Mouse (Mus musculus) heart, postnatal 0 days (tissue): ENCODE measurements at regions not wholly inside any gene's neighbourhood (a gene's known extent, or its start where the extent isn't known, plus 50 kb on each side); places are given as distances from the start of the nearest gene placed in this dataset.

Experiments
- ATAC-seq: fragments of 200-750 bp; cut with Nextera tagmentation; 2 replicates; pipeline ENCODE4 v1.8.0; 2017; ENCODE audit warnings: low read depth, moderate number of reproducible peaks, moderate library complexity; ENCODE audit not compliant: insufficient read depth
- DNase-seq: peaks from one replicate; pipeline ENCODE4 v3.0.0-alpha.2; 2016; ENCODE audit warnings: low spot score
- H3K27ac ChIP-seq: fragments of 300-500 bp; sonication (generic); 2 replicates; pipeline ENCODE4 v1.5.1; 2014; ENCODE audit warnings: low read depth, mild to moderate bottlenecking
- H3K27me3 ChIP-seq: fragments of 300-500 bp; sonication (generic); 2 replicates; pipeline ENCODE4 v1.6.1; 2014; ENCODE audit warnings: low read length, mixed read lengths; ENCODE audit not compliant: control insufficient read depth, insufficient read depth
- H3K36me3 ChIP-seq: fragments of 300-500 bp; sonication (generic); replicated peaks from 2 replicates; pipeline ENCODE4 v1.6.1; 2014; ENCODE audit warnings: low read length, mixed read lengths; ENCODE audit not compliant: control insufficient read depth, insufficient read depth
- H3K4me1 ChIP-seq: fragments of 300-500 bp; sonication (generic); 2 replicates; pipeline ENCODE4 v1.6.1; 2014; ENCODE audit warnings: antibody characterized with exemption; ENCODE audit not compliant: control insufficient read depth, insufficient read depth
- H3K4me2 ChIP-seq: fragments of 300-500 bp; sonication (generic); 2 replicates; pipeline ENCODE4 v1.6.1; 2014; ENCODE audit warnings: low read depth, mild to moderate bottlenecking, low read length, moderate library complexity
- H3K4me3 ChIP-seq: fragments of 300-500 bp; sonication (generic); 2 replicates; pipeline ENCODE4 v1.5.1; 2014; ENCODE audit warnings: low read depth, low read length
- H3K9ac ChIP-seq: fragments of 300-500 bp; sonication (generic); replicated peaks from 2 replicates; pipeline ENCODE4 v1.6.1; 2014; ENCODE audit warnings: low read depth, low read length, mixed read lengths
- H3K9me3 ChIP-seq: fragments of 300-500 bp; sonication (generic); replicated peaks from 2 replicates; pipeline ENCODE4 v1.6.1; 2016; ENCODE audit warnings: low read length; ENCODE audit not compliant: control insufficient read depth
- CTCF ChIP-seq: IDR thresholded peaks from 2 replicates; pipeline ENCODE4 v1.5.1; 2016; ENCODE audit warnings: antibody characterized with exemption, control low read depth, low read depth
- EP300 ChIP-seq: IDR thresholded peaks from 2 replicates; pipeline ENCODE4 v1.6.1; 2016; ENCODE audit warnings: antibody characterized with exemption, low read depth
- WGBS: fragments of 180-500 bp; shearing (Covaris S2); extraction: QIAGEN DNeasy Blood & Tissue Kit; methylation state at CpG from one replicate; pipeline ENCODE4 v1.1.7; 2014; 5-methylcytosine and 5-hydroxymethylcytosine counted together

DNA sequence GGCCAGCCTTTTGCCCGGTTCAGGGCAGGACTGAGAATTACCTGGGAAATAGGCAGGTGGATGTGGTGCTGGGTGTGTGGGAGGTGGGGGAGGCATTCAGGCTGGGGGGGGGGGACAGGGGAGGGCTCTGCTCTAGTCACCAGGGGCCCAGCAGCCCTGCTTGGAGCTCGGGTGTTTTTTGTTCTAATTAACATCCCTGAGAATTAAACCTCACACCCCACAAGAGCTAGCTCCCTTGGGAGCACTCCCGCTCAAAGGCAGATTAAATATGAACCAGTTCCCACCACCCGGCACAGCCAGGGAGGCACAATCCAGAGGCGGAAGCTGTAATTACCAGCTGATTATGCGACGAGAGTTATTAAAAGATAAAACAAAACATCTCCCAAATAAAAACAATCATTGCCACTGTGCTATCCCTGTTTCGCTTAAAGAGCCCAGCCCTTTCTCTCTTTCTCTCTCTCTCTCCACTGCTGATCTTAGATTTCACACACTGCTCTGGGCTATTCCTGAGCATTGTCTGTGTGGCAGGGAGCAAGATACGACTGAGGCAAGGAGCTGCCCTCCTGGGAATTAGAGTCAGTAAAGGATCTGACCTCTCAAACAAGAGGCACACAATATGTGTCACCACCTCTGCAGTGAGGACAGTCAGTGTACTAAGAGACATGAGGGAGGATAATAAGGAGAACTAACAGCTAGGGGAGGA, 397.0 kb downstream of the Matn1 start:
- Histone ChIP-seq H3K36me3 (no peaks in the 10 kb centered on the region), H3K4me3 (no peak overlapping the region), H3K27ac (no peak overlapping the region), H3K9me3 (no peaks in the 10 kb centered on the region), H3K4me1 (no peaks in the 10 kb centered on the region), H3K9ac (no peak overlapping the region), H3K4me2 (no peak overlapping the region), H3K27me3 (peaks cover 9% of the 10 kb centered on the region; the same call in 1 of the 2 replicates)
- no peak for DNase-seq
- TF ChIP-seq CTCF (no peak), EP300 (no peak)
- no peak for ATAC-seq
- WGBS: 32% methylated on average over 9 of the region's 9 CpGs

DNA sequence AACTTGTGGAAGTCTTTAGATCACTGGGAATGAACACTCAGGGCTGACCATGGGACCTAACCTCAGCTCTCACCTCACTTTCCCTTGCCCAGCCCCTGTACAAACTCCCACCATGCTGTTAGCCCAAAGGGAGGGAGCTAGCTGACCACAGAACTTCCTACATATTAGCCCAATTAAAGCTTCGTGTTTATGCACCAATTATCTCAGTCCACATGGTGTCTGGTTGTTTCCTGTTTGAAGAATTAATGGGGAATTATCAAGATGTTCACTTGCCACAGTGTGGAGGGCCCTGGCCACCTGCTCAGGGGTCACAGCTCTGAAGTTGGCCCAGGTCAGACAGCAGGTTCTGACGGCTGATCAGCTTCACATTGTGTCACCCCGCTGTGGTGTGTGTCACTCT, 402.5 kb downstream of the Matn1 start:
- Histone ChIP-seq H3K4me3 (no peak overlapping the region), H3K4me1 (no peaks in the 10 kb centered on the region), H3K9ac (no peak overlapping the region), H3K27ac (no peak overlapping the region), H3K9me3 (no peaks in the 10 kb centered on the region), H3K4me2 (no peak overlapping the region), H3K36me3 (no peaks in the 10 kb centered on the region), H3K27me3 (no peaks in the 10 kb centered on the region)
- no peak for DNase-seq
- ATAC-seq: no peak
- 67% methylated on average over 3 of the region's 3 CpGs for WGBS
- TF ChIP-seq CTCF: no peak
- no peak for TF ChIP-seq EP300

DNA sequence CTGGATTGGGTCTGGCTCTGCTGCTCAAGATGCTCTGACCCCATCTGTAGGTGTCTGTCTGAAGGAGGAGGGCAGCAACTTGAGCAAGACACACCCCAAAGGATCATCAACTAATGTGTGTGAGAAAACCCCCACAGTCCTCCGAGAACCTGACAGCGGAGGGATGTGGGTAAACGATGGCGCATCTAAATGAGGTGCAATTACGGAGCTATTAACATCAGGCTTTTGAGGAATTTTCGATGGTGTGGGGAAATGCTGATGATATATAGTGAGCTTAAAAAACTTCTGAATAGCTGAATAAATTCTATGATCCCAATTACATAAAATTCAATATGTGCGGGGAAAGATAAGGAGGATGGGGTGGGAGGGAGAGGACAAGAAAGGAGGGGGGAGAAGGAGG, 406.1 kb downstream of the Matn1 start:
- Histone ChIP-seq H3K27ac (no peak overlapping the region), H3K9ac (no peak overlapping the region), H3K4me3 (no peak overlapping the region), H3K4me1 (no peaks in the 10 kb centered on the region), H3K36me3 (no peaks in the 10 kb centered on the region), H3K4me2 (no peak overlapping the region), H3K27me3 (no peaks in the 10 kb centered on the region), H3K9me3 (no peaks in the 10 kb centered on the region)
- TF ChIP-seq EP300: no peak
- no peak for TF ChIP-seq CTCF
- WGBS: 68% methylated on average over 7 of the region's 7 CpGs
- DNase-seq (no peak), ATAC-seq (no peak)

DNA sequence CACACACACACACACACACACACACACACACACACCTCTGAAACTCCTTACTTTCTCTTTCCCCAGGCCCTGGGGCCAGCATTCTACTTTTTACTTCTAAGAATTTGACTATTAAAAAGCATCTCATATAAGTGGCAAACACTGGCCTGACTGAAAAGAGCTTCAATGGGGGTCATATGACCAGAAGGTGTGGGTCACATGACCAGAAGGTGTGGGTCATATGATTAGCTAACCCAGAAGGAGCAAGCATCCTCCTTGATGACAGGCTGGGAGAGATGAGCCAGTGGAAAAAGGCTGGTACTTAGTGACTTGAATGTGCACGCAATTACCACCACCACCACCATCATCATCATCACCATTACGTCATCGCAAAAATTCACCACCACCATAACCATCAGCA, 410.7 kb downstream of the Matn1 start:
- Histone ChIP-seq H3K27me3 (no peaks in the 10 kb centered on the region), H3K27ac (no peak overlapping the region), H3K9ac (no peak overlapping the region), H3K36me3 (no peaks in the 10 kb centered on the region), H3K4me2 (no peak overlapping the region), H3K9me3 (no peaks in the 10 kb centered on the region), H3K4me3 (no peak overlapping the region), H3K4me1 (no peaks in the 10 kb centered on the region)
- whole genome bisulfite sequencing: 90% methylated on average over 3 of the region's 3 CpGs
- ATAC-seq (no peak), DNase-seq (no peak)
- TF ChIP-seq EP300 (no peak), CTCF (no peak)

DNA sequence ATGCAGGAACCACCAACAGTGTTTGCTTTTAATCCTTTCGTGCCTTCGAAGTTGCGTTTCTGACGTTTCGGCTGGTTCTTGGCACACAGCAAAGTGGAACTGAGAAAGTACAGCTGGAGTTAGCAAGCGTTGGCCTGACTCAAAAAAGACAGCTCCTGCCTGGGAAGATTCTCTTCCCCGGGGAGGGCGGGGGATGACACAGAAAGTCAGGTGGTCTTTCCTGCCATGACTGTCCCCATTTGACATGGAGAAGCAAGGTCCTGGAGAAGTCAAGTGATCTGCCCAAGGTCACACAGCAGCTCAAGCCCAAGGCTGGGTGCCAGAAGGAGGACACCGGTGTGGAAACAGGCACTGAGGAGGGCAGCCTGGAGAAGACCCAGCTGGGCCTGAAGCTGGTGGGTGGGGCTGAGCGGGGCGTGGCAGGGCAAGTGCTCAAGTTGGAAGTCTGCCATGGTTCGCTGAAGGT, 411.4 kb downstream of the Matn1 start:
- ATAC-seq (0 out of 2 replicates have a peak, but pooled peaks have one; percentile 27), DNase-seq (no peak)
- no peaks in the 10 kb centered on the region for H3K4me1 ChIP-seq
- no peaks in the 10 kb centered on the region for H3K36me3 ChIP-seq
- no peak overlapping the region for H3K9ac ChIP-seq
- 78% methylated on average over 12 of the region's 12 CpGs for WGBS
- no peak overlapping the region for H3K27ac ChIP-seq
- no peaks in the 10 kb centered on the region for H3K27me3 ChIP-seq
- H3K4me2 ChIP-seq: no peak overlapping the region
- no peak overlapping the region for H3K4me3 ChIP-seq
- no peaks in the 10 kb centered on the region for H3K9me3 ChIP-seq
- no peak for TF ChIP-seq CTCF
- no peak for TF ChIP-seq EP300

DNA sequence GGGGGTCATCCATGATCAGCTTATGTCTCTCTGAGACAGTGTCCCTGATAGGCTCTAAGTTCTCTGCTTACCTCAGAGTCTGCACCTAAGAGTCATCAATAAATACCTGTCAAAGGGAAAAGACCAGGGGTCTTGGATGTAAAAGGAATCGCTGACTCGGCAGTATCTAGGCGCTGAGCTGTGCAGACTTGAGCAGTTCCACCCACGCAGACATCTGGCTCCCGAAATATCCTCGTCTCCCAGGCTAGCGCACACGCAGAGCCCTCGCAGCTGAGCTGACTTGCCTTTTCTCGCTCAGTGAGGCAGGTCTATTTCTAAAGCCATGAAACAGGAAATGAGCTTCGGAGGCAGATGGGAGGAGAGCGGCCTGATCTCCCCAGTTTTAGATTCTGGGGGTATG, 412.1 kb downstream of the Matn1 start:
- H3K4me2 ChIP-seq: no peak overlapping the region
- no peak overlapping the region for H3K9ac ChIP-seq
- no peaks in the 10 kb centered on the region for H3K27me3 ChIP-seq
- DNase-seq: no peak
- no peak for ATAC-seq
- no peak overlapping the region for H3K4me3 ChIP-seq
- no peaks in the 10 kb centered on the region for H3K36me3 ChIP-seq
- no peaks in the 10 kb centered on the region for H3K4me1 ChIP-seq
- no peak overlapping the region for H3K27ac ChIP-seq
- 61% methylated on average over 12 of the region's 12 CpGs for whole genome bisulfite sequencing
- TF ChIP-seq EP300 (no peak), CTCF (no peak)
- H3K9me3 ChIP-seq: no peaks in the 10 kb centered on the region
